Mouse (Mus musculus): ENCODE measurements around the gene Espn.

DNA sequence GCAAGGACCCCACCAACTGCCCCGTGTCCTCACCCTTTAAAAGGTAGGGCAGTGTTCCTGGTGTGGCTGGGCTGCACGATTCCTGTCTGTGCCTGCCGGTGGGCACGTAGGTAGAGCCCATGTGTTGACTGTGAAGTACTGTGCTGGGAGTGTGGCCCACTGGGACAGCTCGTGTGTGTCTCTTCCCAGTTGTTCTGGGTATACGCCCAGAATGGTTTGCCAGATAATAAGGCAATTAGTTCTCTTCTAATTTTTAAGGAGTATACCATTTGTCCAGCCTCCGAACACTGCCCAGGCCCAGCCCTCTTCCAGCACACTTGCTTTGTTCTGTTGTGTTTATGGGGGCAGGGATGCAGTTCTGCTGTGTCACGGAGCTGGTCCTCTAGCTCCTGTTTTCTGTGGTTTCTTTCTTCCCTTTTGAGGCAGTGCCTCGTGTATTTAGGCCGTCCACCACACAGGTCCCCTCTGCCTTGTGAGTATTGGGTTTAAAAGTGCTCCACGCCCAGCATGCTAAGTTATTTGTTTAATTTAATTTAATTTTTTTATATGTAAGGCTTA is 38.0 kb upstream of the Espn start:
- TF ChIP-seq POLR2A (IDR thresholded peaks at IDR 0.05; ENCODE audit: insufficient read depth, low read length) (no peak), CTCF (IDR thresholded peaks at IDR 0.05; ENCODE audit: low read depth, low read length) (no peak), EP300 (IDR thresholded peaks at IDR 0.05; ENCODE audit: insufficient read depth, low read depth, low read length) (no peak)
